In genomic region chr13:54447496-54448224, GRCm38 (mm10) we compare ENCODE assay signal across 8 mouse cellular contexts. TPM values are rescaled to one million over a fixed set of nuclear protein-coding genes. Genes with fewer than 3 reads are reported as not detected.
A peak's percentile ranks its signal among the peaks of the same experiment; 100 is the strongest.
DNase-seq lines count a peak whose midpoint lies in the region; ATAC-seq and TF ChIP-seq lines count a peak whose summit lies in the region.

No protein-coding gene starts in this region.

- TF ChIP-seq EP300 in liver, embryonic 14.5 days (IDR thresholded peaks at IDR 0.05; ENCODE audit: low read depth), result no peak

- peak; percentile 42 for DNase-seq in adrenal gland, postnatal 14 days
- no peak for DNase-seq in adrenal gland, postnatal 4 days (ENCODE audit: low spot score in 2 of 2)
- peak; percentile 62 for DNase-seq in MN1 (ENCODE audit: low spot score)
- no peak for DNase-seq in liver, embryonic 14.5 days (ENCODE audit: low read depth in 3 of 3, low spot score in 3 of 3)
- peak; percentile 81 for DNase-seq in retina, postnatal 1 day

- H3K9ac ChIP-seq in forebrain, embryonic 13.5 days, result no peak overlapping the region
- peak overlapping the region; percentile 57 for H3K9ac ChIP-seq in intestine, embryonic 16.5 days (ENCODE audit: low read depth, low read length)
- no peak overlapping the region for H3K9ac ChIP-seq in liver, embryonic 14.5 days (replicated peaks)

- 0 out of 2 replicates have a peak overlapping the region, but pooled peaks have one; percentile 3 for H3K4me3 ChIP-seq in forebrain, embryonic 13.5 days
- H3K4me3 ChIP-seq in intestine, embryonic 16.5 days (ENCODE audit: low read length), result no peak overlapping the region
- H3K4me3 ChIP-seq in liver, embryonic 14.5 days (ENCODE audit: insufficient read depth in 1 of 2, low read depth in 2 of 2, low read length in 2 of 2), result no peak overlapping the region

- H3K4me2 ChIP-seq in forebrain, embryonic 13.5 days, result peak overlapping the region; percentile 35
- 0 out of 2 replicates have a peak overlapping the region, but pooled peaks have one; percentile 4 for H3K4me2 ChIP-seq in intestine, embryonic 16.5 days (ENCODE audit: low read depth, low read length)
- no peak overlapping the region for H3K4me2 ChIP-seq in liver, embryonic 14.5 days (ENCODE audit: low read depth)

- H3K27me3 ChIP-seq in forebrain, embryonic 13.5 days, result peaks cover 16% of the 10 kb centered on the region
- no peaks in the 10 kb centered on the region for H3K27me3 ChIP-seq in intestine, embryonic 16.5 days (replicated peaks; ENCODE audit: control insufficient read depth, insufficient read depth, low read length)
- no peaks in the 10 kb centered on the region; the same call in none of the 2 replicates for H3K27me3 ChIP-seq in liver, embryonic 14.5 days (ENCODE audit: control insufficient read depth, insufficient read depth, low read length)

- ATAC-seq in forebrain, embryonic 13.5 days, result no peak
- peak; percentile 71 for ATAC-seq in intestine, embryonic 16.5 days
- no peak for ATAC-seq in liver, embryonic 14.5 days (ENCODE audit: insufficient read depth)
- ATAC-seq in erythroblast, adult 5-6 weeks (replicated peaks; ENCODE audit: low FRiP score, poor library complexity, severe bottlenecking), result no peak

- no peaks in the 10 kb centered on the region for H3K9me3 ChIP-seq in forebrain, embryonic 13.5 days (replicated peaks)
- no peaks in the 10 kb centered on the region for H3K9me3 ChIP-seq in intestine, embryonic 16.5 days (ENCODE audit: control insufficient read depth, low read length)
- no peaks in the 10 kb centered on the region for H3K9me3 ChIP-seq in liver, embryonic 14.5 days (ENCODE audit: control insufficient read depth, low read length)

- 0 out of 2 replicates have a peak, but pooled peaks have one; percentile 19 for TF ChIP-seq CTCF in liver, embryonic 14.5 days (IDR thresholded peaks at IDR 0.05; ENCODE audit: low read depth)

- peaks cover 11% of the 10 kb centered on the region for H3K4me1 ChIP-seq in forebrain, embryonic 13.5 days
- peaks cover 10% of the 10 kb centered on the region for H3K4me1 ChIP-seq in intestine, embryonic 16.5 days (ENCODE audit: control insufficient read depth, insufficient read depth, low read length)
- H3K4me1 ChIP-seq in liver, embryonic 14.5 days (replicated peaks; ENCODE audit: control insufficient read depth in 2 of 2, insufficient read depth in 2 of 2, low read length in 1 of 2), result peaks cover 0 to 2% of the 10 kb centered on the region in 2 experiments; a peak in 1 of 4 replicates

- no peaks in the 10 kb centered on the region for H3K36me3 ChIP-seq in forebrain, embryonic 13.5 days (ENCODE audit: poor library complexity, severe bottlenecking)
- no peaks in the 10 kb centered on the region for H3K36me3 ChIP-seq in intestine, embryonic 16.5 days (ENCODE audit: control insufficient read depth, insufficient read depth, low read length)
- no peaks in the 10 kb centered on the region for H3K36me3 ChIP-seq in liver, embryonic 14.5 days (replicated peaks; ENCODE audit: control insufficient read depth, insufficient read depth, low read depth)

- under 1% methylated on average over 15 of the region's 15 CpGs for WGBS in forebrain, embryonic 13.5 days
- WGBS in intestine, embryonic 16.5 days, result 6% methylated on average over 14 of the region's 15 CpGs
- 4% methylated on average over 15 of the region's 15 CpGs for WGBS in liver, embryonic 14.5 days (ENCODE audit: insufficient replicate concordance)

- no peak overlapping the region for H3K27ac ChIP-seq in forebrain, embryonic 13.5 days
- peak overlapping the region; percentile 33; the same call in 1 of the 2 replicates for H3K27ac ChIP-seq in intestine, embryonic 16.5 days (ENCODE audit: low read length)
- no peak overlapping the region for H3K27ac ChIP-seq in liver, embryonic 14.5 days

RNA-seq across cellular contexts. Expression of gene Thoc3, which starts 21.0 kb away (rescaled TPM):
- 46.3 and 53.7 TPM in 2 replicates for total RNA-seq in adrenal gland, postnatal 14 days (2021)
- 10 to 100 TPM; 60.2 to 66.0 TPM for total RNA-seq in adrenal gland, postnatal 4 days (2021)
- 108 and 113 TPM in 2 replicates for polyA plus RNA-seq in forebrain, embryonic 13.5 days (2015; fragmentation: Nextera tagmentation; extraction: Ambion mirVana)
- 86.3 and 90.6 TPM in 2 replicates for polyA plus RNA-seq in intestine, embryonic 16.5 days (2015; fragmentation: Nextera tagmentation; extraction: Ambion mirVana)
- polyA plus RNA-seq in liver, embryonic 14.5 days (2012; rRNA removed), result 15.7 and 21.3 TPM in 2 replicates
- polyA plus RNA-seq in liver, embryonic 14.5 days (2014; fragmentation: Nextera tagmentation; extraction: Ambion mirVana), result 46.6 and 48.4 TPM in 2 replicates
- total RNA-seq in erythroblast, adult 5-6 weeks (2015; ENCODE audit: low replicate concordance), result 3.6 and 6.7 TPM in 2 replicates
- total RNA-seq in erythroblast, adult 5-6 weeks (2017; ENCODE audit: low replicate concordance), result 5.7 and 9.3 TPM in 2 replicates

RNA-seq across cellular contexts. Expression of gene Simc1, which starts 55.9 kb away (rescaled TPM):
- 12.2 and 12.7 TPM in 2 replicates for total RNA-seq in adrenal gland, postnatal 14 days (2021)
- 10 to 100 TPM; 11.7 to 12.5 TPM for total RNA-seq in adrenal gland, postnatal 4 days (2021)
- 17.7 and 17.8 TPM in 2 replicates for polyA plus RNA-seq in forebrain, embryonic 13.5 days (2015; fragmentation: Nextera tagmentation; extraction: Ambion mirVana)
- polyA plus RNA-seq in intestine, embryonic 16.5 days (2015; fragmentation: Nextera tagmentation; extraction: Ambion mirVana), result 5.0 and 5.1 TPM in 2 replicates
- polyA plus RNA-seq in liver, embryonic 14.5 days (2012; rRNA removed), result 2.5 and 2.8 TPM in 2 replicates
- 1.5 and 2.0 TPM in 2 replicates for polyA plus RNA-seq in liver, embryonic 14.5 days (2014; fragmentation: Nextera tagmentation; extraction: Ambion mirVana)
- 0.21 and 1.2 TPM in 2 replicates for total RNA-seq in erythroblast, adult 5-6 weeks (2015; ENCODE audit: low replicate concordance)
- 1.1 TPM in 1 of 2 replicates, not detected in the other for total RNA-seq in erythroblast, adult 5-6 weeks (2017; ENCODE audit: low replicate concordance)

Comparison
In these comparisons a context has a peak if more than half of its experiments do, and no peak if none do; other contexts are left out.
1. DNase-seq: peak in adrenal gland, postnatal 14 days (single experiment), MN1 (single experiment) and retina, postnatal 1 day (single experiment); none in adrenal gland, postnatal 4 days (0 of 2) and liver, embryonic 14.5 days (0 of 3).